Mouse (Mus musculus): ENCODE data around the gene Camta2.

Gene Camta2

GRCm38 (mm10) chr11:70689578-70689977 lies 1.7 kb upstream of the Camta2 start:
- peak; percentile 55 to 63 for DNase-seq

GRCm38 (mm10) chr11:70688372-70688771 lies 467 bp upstream of the Camta2 start:
- DNase-seq: peak in 1 of 2 experiments; percentile 20

DNA sequence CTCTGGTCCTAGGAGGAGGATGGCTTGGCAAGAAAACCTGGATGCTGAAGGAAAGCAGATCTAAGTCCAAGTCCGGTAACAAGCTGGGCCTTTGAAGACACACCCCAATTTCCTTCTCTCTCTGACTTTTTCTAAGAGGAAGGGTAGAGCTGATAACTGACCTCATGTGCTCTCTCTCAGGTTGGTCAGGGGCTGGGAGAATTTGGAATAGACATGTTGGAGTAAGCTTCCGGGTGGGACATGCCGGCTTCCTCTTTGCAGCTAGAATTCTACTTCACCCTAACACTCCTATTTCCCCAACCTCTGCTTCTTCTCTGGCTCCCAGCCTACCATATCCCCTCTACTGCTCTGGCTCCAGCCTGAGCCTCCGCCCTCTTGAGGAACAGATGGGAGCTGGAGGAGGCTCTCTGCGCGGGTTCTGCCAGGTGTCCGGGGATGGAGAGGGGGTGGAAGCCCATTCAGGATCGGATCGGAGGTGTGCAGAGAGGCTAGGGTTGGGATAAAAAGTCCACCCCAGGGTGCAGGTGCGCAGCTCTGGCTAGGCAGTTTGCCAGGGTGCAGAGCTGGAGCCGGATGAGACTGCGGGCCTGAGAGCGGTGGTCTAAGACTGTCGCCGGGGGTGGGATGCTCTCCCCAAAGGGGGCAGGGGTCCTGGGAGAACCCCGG lies 871 bp downstream of the Camta2 start:
- DNase-seq: peak; percentile 24 to 49

GRCm38 (mm10) chr11:70683640-70684039 lies 4.3 kb downstream of the Camta2 start:
- DNase-seq: no peak

DNA sequence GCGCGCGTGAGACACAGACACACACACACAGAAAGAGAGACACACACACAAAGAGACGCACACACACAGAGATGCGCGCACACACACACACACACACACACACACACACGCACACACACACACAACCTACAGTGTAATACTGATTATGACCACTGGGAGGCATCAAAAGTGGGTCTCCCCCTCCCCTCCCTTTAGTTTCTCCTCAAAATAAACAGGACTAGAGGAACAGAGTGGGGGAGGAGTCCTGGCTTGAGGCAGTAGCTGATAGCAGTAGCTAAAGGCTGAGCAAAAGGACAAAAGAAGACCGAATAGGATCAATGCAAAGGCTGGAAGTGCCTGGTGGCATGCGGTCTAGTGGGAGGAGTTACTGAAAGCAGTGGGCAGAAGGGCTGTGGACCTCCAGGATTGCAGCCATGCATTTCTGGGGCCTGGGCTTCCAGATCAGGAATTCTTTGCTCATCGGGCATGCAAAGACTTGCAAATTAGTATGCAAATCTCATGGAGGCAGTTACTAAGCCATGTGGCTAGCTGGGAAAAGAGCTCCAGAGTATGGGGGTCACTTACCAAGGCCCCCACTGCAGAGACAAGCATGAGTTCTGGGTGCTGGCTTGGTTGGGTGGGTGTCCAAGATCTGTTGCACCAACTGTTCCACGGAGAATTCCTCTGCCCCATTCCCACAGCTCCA lies 5.9 kb downstream of the Camta2 start:
- DNase-seq: peak in 1 of 2 experiments; percentile 26

DNA sequence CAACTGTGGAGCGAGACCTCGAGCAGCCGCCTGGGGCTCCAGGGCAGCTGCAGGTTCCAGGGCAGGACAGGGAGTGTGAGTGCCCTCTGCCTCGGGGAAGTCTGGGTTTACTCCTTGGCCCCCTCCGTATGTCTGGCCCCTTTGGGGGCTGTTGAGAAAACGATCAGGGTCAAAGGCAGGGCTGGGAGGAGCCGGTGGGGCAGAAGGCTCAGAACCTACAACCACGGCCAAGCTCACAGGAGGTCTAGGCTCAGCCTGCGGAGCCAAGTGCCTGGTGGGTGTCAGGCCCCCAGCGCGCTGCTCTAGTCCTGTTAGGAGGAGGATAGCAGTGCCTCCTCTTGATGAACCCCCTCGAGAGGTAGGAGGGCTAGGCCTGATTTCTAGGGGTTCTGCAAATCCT lies 6.7 kb downstream of the Camta2 start:
- no peak for DNase-seq

DNA sequence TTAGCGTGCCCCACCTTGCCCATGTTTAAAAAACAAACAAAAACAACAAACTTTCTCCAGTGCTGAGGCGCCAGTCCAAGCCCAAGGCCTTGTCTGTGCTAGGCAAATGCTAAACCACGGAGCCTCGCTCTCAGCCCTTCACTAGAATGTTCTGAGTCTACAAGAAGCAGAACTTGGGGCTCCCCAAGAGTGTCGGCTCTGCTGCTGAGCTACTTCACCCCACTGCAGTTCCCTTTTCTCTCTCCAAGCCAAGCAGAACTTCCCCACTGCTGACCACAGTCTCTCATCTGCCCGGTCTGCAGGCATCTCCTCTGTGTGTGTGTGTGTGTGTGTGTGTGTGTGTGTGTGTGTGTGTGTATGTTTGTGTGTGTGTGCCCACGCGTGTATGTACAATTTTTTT lies 8.0 kb downstream of the Camta2 start:
- DNase-seq: no peak

GRCm38 (mm10) chr11:70679361-70679760 lies 8.5 kb downstream of the Camta2 start:
- no peak for DNase-seq

- DNase-seq: no peak
These were observed 9.3 kb downstream of the Camta2 start for GRCm38 (mm10) chr11:70678576-70678975.

DNA sequence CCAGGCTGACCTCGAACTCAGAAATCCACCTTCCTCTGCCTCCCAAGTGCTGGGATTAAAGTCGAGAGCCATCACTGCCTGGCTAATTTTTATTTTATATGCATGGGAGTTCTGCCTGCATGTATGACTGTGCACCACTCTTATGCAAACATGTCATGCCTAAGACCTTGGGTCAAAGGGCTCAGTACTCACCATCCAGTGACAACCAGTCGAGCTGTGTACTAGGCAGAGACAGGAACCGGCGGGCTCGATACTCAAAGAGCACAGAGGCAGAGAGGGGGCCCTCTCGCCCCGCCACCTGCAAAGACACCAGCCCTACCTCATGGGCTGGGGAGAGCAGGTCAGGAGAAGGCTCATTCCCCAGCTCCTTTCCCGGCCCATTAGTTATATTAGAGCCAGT lies 9.8 kb downstream of the Camta2 start:
- DNase-seq: no peak

DNA sequence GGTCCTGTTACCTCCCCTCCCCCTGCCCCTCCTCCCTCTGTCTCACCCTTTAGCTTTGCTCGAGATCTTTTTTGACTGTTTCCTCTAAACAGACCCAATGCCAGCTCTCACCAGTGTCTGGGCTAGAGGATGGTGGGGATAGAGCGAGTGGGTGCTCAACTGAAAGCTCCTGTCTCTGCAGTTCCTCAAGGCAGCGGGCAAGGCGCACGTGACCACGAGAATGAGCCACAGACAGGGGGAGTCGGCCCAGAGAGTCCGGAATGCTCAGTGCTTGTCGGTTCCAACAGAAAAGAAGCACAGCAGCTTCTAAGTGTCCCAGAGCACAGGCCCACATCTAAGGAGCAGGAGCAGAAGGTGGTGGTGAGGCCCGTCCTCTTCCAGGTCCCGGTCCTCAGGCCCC lies 13.4 kb downstream of the Camta2 start:
- DNase-seq: no peak

DNA sequence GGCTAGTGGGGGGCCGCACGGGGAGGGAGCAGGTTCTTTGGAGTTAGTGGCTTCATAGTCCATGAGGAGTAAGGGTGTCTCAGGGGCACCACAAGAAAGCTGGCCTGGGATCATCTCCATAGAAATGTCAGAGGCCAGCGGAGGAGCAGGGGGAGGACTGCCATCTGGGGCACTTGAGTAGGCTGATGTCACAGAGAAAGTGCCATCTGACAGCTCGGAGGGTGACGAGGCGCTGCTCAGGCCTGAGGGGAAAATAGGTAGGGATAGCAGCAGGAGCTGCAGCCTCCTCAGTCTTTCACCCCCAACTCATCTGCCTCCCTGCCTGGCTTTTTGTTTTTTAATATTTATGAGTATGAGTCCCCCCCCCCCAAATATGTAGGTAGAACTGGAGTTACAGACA lies 13.9 kb downstream of the Camta2 start:
- no peak for DNase-seq

DNA sequence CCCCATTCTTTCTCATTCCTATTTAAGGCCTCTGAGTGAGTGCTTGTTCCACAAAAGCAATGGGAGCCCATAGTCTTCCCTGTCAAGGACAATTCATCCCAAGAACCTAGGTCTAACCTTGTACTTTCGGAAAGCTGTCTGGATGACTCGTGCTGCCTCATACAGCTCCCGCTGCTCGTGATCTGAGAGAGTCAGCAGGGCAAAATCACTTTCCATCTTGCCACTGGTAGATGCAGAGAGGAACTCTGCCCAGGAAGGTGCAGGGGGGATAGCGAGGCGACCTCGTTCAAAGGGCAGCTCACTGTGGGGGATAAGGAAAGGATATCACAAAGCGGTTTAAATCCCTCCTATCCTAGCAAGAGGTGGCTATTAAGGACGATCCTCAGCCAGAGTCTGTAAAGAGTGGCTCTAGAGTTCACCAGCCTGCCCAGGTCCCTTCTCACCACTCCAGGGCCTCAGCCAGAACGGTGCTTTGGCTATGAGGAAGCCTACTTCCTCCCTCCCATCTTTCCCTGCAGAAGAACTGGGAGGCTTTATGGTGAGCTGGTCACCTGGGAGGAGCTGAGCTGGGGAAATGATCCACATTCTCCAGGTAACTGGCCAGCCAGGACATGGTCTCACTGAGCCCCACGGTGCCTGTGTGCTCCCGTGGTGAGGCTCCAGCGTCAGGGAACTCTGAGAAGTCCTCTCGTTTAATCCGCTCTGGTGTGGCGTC lies 16.4 kb downstream of the Camta2 start:
- DNase-seq: peak; percentile 25 to 36

- peak in 1 of 2 experiments; percentile 45 for DNase-seq
These were observed 17.4 kb downstream of the Camta2 start for GRCm38 (mm10) chr11:70670483-70670882.

- DNase-seq: peak; percentile 72 to 82
These were observed 18.1 kb downstream of the Camta2 start for GRCm38 (mm10) chr11:70669582-70670345.

- DNase-seq: peak; percentile 98 to 100
These were observed 19.0 kb downstream of the Camta2 start, which contains the start of gene Spag7 for GRCm38 (mm10) chr11:70668771-70669505. Gene Spag7 (minus strand): TSS chr11:70669416.

GRCm38 (mm10) chr11:70668335-70668770 lies 19.6 kb downstream of the Camta2 start:
- peak in 1 of 2 experiments; percentile 82 for DNase-seq

DNA sequence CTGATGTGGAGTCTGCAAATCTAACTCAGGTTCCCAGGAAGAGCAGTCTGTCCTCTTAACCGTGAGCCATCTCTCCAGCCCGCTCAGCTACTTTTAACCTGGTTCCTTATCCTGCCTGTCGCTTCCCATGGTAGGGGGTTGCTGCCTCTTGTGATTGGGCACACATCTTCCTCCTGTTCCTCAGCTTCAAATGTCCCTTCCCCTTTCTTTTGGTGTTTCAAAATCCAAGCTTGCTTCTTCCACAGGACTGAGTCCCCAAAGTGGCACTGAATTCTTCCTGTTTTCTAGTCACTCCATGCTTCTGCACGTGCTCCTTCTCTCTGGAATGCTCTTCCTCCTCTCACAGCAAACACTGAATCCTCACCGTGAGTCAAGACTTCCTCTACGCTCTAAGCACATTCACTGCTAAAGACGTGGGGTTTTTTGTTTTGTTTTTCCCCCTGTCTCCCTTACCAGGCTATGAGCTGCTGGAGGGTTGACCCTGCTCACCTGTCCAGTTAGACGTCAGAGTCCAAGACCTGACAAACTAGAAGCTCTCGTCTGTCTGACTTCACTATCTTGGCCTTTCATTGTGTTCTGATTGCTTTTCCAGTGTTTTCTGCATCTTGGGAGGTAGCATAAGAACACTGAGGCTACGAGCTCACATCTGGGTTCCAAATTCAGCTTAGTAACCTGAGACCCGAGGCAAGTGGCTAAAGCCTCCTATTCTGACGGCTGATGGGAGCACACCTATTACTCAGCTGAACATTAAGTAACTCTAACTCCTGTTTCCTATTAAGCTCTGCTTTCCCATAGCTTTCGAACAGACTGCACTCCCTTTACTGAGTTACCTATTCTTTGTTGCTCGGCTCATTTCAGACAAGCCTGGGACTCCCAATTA lies 20.4 kb downstream of the Camta2 start:
- DNase-seq: no peak

DNA sequence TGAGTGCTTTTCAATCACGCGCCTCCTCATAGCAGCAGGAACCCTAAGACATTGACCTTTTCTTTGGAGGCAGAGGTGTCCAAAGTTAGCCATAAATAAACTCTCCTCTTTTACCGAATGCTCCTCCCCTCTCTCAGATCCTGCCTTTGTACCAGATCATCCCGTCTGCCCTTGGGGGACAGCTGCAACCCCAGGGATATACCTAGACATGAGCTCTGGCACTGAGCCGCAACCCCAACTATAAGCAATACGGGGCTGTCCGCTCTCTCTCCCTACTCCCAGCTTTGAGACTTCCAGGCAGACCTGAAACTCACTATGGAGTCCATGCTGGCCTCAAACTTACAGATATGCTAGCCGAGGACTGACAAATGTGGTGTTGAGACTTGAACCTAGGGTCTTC lies 21.2 kb downstream of the Camta2 start:
- no peak for DNase-seq

- DNase-seq: no peak
These were observed 23.2 kb downstream of the Camta2 start for GRCm38 (mm10) chr11:70664741-70665140.

DNA sequence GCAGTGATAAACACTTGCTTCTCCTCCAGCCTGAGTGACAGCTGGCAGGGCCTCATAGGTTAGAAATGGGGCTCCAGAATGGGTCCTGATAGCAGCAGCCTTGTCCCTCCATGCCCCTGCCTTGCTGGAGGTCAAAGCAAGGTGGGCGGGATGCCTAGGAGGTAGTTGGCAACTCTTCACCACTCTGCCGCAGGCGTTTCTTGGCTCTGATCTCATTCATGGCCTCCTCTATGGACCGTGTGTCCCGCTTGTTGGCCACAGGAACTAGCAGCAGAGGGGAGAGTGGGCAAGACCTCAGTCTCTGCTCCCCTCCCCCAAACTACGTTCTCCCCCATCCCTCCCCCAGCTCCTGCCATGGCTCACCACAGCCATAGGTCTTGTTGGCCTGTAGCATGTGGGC lies 23.9 kb downstream of the Camta2 start:
- DNase-seq: no peak
